Mouse (Mus musculus) intestine, embryonic 16.5 days (tissue): ENCODE data around the gene Klhl26. TPM values are rescaled to one million over a fixed set of nuclear protein-coding genes. Genes with fewer than 3 reads are reported as not detected.

ENCODE experiments used
- ATAC-seq: fragments of 200-750 bp; cut with Nextera tagmentation; 2 replicates; pipeline ENCODE4 v1.8.0; 2017; ENCODE audit warnings: moderate TSS enrichment, moderate library complexity
- H3K27ac ChIP-seq: fragments of 300-500 bp; sonication (generic); 2 replicates; pipeline ENCODE4 v1.5.1; 2014; ENCODE audit warnings: mild to moderate bottlenecking, low read length
- H3K27me3 ChIP-seq: fragments of 300-500 bp; sonication (generic); replicated peaks from 2 replicates; pipeline ENCODE4 v1.6.1; 2014; ENCODE audit warnings: low read length, control low read depth, mixed read lengths; ENCODE audit not compliant: control insufficient read depth, insufficient read depth
- H3K36me3 ChIP-seq: fragments of 300-500 bp; sonication (generic); 2 replicates; pipeline ENCODE4 v1.6.1; 2014; ENCODE audit warnings: low read length, control low read depth; ENCODE audit not compliant: control insufficient read depth, insufficient read depth
- H3K4me1 ChIP-seq: fragments of 300-500 bp; sonication (generic); 2 replicates; pipeline ENCODE4 v1.6.1; 2014; ENCODE audit warnings: low read length, control low read depth, mixed read lengths; ENCODE audit not compliant: control insufficient read depth, insufficient read depth
- H3K4me2 ChIP-seq: fragments of 300-500 bp; sonication (generic); 2 replicates; pipeline ENCODE4 v1.6.1; 2014; ENCODE audit warnings: low read depth, low read length, control low read depth
- H3K4me3 ChIP-seq: fragments of 300-500 bp; sonication (generic); 2 replicates; pipeline ENCODE4 v1.5.1; 2014; ENCODE audit warnings: mild to moderate bottlenecking, low read length
- H3K9ac ChIP-seq: fragments of 300-500 bp; sonication (generic); 2 replicates; pipeline ENCODE4 v1.6.1; 2014; ENCODE audit warnings: low read depth, low read length
- H3K9me3 ChIP-seq: fragments of 300-500 bp; sonication (generic); 2 replicates; pipeline ENCODE4 v1.6.1; 2016; ENCODE audit warnings: low read length, control low read depth; ENCODE audit not compliant: control insufficient read depth
- WGBS: fragments of 180-500 bp; shearing (Covaris S2); extraction: QIAGEN DNeasy Blood & Tissue Kit; methylation state at CpG from one replicate; pipeline ENCODE4 v1.1.7; 2014; 5-methylcytosine and 5-hydroxymethylcytosine counted together
- polyA plus RNA-seq: library from polyadenylated mRNA; unstranded; fragments of >200 nt; fragmentation: Nextera tagmentation; extraction: Ambion mirVana; gene quantifications from 2 replicates; pipeline ENCODE4 v1.2.1, GENCODE M21; 2015

Gene Klhl26
- polyA plus RNA-seq, 1 experiment from 2014 or later = 21.5 TPM

DNA sequence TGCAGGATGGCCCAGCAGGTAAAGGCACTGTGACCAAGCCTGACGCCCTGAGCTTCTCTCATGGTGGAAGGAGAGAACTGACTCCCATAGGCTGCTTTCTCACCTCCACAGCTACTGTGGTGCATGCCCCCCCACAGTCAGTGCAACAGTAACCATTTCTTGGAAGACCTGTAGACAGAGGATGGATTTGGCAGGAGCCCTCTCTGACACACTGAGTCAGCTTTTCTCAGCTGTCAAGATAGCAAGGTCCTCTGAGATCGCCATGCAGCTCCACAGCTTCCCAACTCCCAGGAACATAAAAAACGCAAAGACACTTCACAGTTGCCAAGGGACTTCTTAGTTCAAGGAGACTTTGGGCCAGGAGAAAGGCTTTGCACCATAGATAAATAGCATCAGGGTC is 18.3 kb downstream of the Klhl26 start:
- H3K36me3 ChIP-seq = no peaks in the 10 kb centered on the region; the same call in 1 of the 2 replicates
- H3K27me3 ChIP-seq = no peaks in the 10 kb centered on the region
- no peak for ATAC-seq
- H3K4me3 ChIP-seq = no peak overlapping the region
- WGBS = 78% methylated on average over 3 of the region's 3 CpGs
- H3K27ac ChIP-seq = no peak overlapping the region
- H3K9me3 ChIP-seq = no peaks in the 10 kb centered on the region
- H3K4me2 ChIP-seq = no peak overlapping the region
- 0 out of 2 replicates have a peak, but pooled peaks cover 2% of the 10 kb centered on the region for H3K4me1 ChIP-seq
- H3K9ac ChIP-seq = no peak overlapping the region

GRCm38 (mm10) chr8:70457882-70458281 is 18.9 kb downstream of the Klhl26 start:
- Histone ChIP-seq H3K9ac (no peak overlapping the region), H3K4me3 (no peak overlapping the region), H3K27me3 (no peaks in the 10 kb centered on the region), H3K4me2 (no peak overlapping the region), H3K27ac (no peak overlapping the region), H3K4me1 (0 out of 2 replicates have a peak, but pooled peaks cover 2% of the 10 kb centered on the region), H3K9me3 (no peaks in the 10 kb centered on the region), H3K36me3 (no peaks in the 10 kb centered on the region; the same call in 1 of the 2 replicates)
- no peak for ATAC-seq
- 88% methylated on average over 6 of the region's 6 CpGs for WGBS

- Histone ChIP-seq H3K36me3 (peaks cover 7% of the 10 kb centered on the region; the same call in 1 of the 2 replicates), H3K4me1 (0 out of 2 replicates have a peak, but pooled peaks cover 2% of the 10 kb centered on the region), H3K9ac (no peak overlapping the region), H3K27me3 (no peaks in the 10 kb centered on the region), H3K9me3 (no peaks in the 10 kb centered on the region), H3K27ac (no peak overlapping the region), H3K4me3 (no peak overlapping the region), H3K4me2 (no peak overlapping the region)
- WGBS = 76% methylated on average over 1 of the region's 1 CpGs
- no peak for ATAC-seq
Observed at GRCm38 (mm10) chr8:70456996-70457395, 19.8 kb downstream of the Klhl26 start.

DNA sequence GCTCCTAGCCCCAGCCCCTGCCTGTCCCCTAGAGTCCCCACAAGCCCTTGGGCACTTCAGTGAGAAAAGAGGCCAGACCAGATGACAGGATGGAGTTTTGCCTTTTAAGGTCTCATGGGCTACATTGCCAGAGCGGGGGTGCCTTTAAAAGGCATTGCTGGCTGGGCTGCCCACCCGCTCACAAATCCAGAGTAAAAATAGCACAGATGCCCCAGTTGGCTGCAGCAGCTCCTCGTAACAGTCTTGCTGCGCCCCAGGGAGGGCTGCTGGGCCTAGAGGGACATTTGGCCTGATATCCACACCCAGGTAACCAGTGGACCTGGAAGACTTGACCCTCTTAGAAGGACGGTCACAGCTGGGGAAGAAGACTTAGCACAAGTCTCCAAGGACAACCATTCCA is 22.9 kb downstream of the Klhl26 start:
- WGBS = 83% methylated on average over 5 of the region's 5 CpGs
- no peak for ATAC-seq
- peak overlapping the region; percentile 43 for H3K27ac ChIP-seq

GRCm38 (mm10) chr8:70452196-70452966 is 24.4 kb downstream of the Klhl26 start:
- no peak overlapping the region for H3K4me3 ChIP-seq
- no peaks in the 10 kb centered on the region for H3K9me3 ChIP-seq
- H3K27me3 ChIP-seq = no peaks in the 10 kb centered on the region
- 0 out of 2 replicates have a peak, but pooled peaks have one; percentile 29 for ATAC-seq
- no peak overlapping the region for H3K27ac ChIP-seq
- no peaks in the 10 kb centered on the region for H3K4me1 ChIP-seq
- no peak overlapping the region for H3K4me2 ChIP-seq
- peaks cover 19% of the 10 kb centered on the region; the same call in 1 of the 2 replicates for H3K36me3 ChIP-seq
- 65% methylated on average over 52 of the region's 52 CpGs for WGBS
- no peak overlapping the region for H3K9ac ChIP-seq

More for the DNA sequence above, 22.9 kb downstream of the Klhl26 start:
- Histone ChIP-seq H3K4me1 (no peaks in the 10 kb centered on the region), H3K9ac (peak overlapping the region; percentile 16; the same call in 1 of the 2 replicates), H3K4me3 (no peak overlapping the region), H3K4me2 (no peak overlapping the region), H3K36me3 (peaks cover 19% of the 10 kb centered on the region; the same call in 1 of the 2 replicates), H3K9me3 (no peaks in the 10 kb centered on the region), H3K27me3 (no peaks in the 10 kb centered on the region)

GRCm38 (mm10) chr8:70447639-70448420 is 28.9 kb downstream of the Klhl26 start:
- 66% methylated on average over 19 of the region's 19 CpGs for WGBS
- H3K9me3 ChIP-seq = no peaks in the 10 kb centered on the region
- H3K4me2 ChIP-seq = no peak overlapping the region
- no peaks in the 10 kb centered on the region for H3K27me3 ChIP-seq
- no peaks in the 10 kb centered on the region for H3K4me1 ChIP-seq
- H3K36me3 ChIP-seq = peaks cover 19% of the 10 kb centered on the region; the same call in 1 of the 2 replicates
- H3K4me3 ChIP-seq = no peak overlapping the region
- 0 out of 2 replicates have a peak, but pooled peaks have one; percentile 39 for ATAC-seq
- no peak overlapping the region for H3K9ac ChIP-seq
- no peak overlapping the region for H3K27ac ChIP-seq

- no peak overlapping the region for H3K4me2 ChIP-seq
- no peaks in the 10 kb centered on the region for H3K4me1 ChIP-seq
- no peak overlapping the region for H3K27ac ChIP-seq
- H3K27me3 ChIP-seq = no peaks in the 10 kb centered on the region
- H3K36me3 ChIP-seq = 0 out of 2 replicates have a peak, but pooled peaks cover 4% of the 10 kb centered on the region
- H3K9me3 ChIP-seq = no peaks in the 10 kb centered on the region
- 67% methylated on average over 1 of the region's 1 CpGs for WGBS
- H3K4me3 ChIP-seq = no peak overlapping the region
- no peak overlapping the region for H3K9ac ChIP-seq
- ATAC-seq = no peak
Observed at GRCm38 (mm10) chr8:70445988-70446387, 30.8 kb downstream of the Klhl26 start.

DNA sequence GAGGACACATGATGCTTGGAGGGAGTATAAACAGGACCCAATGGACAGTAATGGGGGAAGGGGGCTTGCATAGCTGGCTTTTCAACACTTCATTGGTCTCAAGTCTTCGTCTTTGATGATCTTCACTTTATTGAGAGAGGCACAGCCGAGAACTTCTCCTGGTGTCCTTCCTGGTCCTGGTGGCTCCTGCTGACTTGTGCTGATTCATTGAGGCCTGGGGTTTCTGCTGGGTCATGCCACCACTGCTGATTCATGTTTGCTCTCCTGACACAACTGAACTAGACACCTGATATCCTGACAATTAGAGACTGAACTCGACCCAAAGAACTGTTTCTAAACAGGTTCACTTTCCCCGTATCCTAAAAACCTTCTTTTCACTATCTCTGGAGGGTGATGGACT is 33.4 kb downstream of the Klhl26 start:
- no peak for ATAC-seq
- H3K4me3 ChIP-seq = no peak overlapping the region
- no peaks in the 10 kb centered on the region for H3K9me3 ChIP-seq
- no peaks in the 10 kb centered on the region for H3K36me3 ChIP-seq
- no peak overlapping the region for H3K9ac ChIP-seq
- H3K4me2 ChIP-seq = no peak overlapping the region
- no peaks in the 10 kb centered on the region for H3K27me3 ChIP-seq
- H3K4me1 ChIP-seq = peaks cover 7% of the 10 kb centered on the region
- WGBS = 81% methylated on average over 4 of the region's 4 CpGs
- no peak overlapping the region for H3K27ac ChIP-seq

DNA sequence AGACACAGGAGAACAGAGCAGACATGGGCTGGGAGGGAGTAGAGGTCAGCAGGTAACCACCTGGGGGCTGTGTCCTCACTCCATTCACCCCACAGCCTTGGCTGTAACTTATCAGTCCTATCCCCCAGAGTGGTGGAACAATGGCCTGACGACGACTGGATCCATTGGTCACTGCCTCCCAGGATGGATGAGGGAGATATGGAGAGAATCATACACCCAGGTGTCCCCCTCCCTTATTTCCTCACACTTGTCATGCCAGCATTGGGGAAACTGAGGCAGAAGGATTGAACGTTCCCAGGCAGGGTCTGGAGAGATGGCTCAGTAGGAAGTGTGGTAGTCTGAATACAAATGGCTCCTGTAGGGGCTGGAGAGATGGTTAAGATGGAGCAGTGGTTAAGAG is 35.2 kb downstream of the Klhl26 start:
- Histone ChIP-seq H3K36me3 (no peaks in the 10 kb centered on the region), H3K27me3 (no peaks in the 10 kb centered on the region), H3K4me2 (no peak overlapping the region), H3K4me1 (peaks cover 10% of the 10 kb centered on the region), H3K4me3 (no peak overlapping the region), H3K9ac (no peak overlapping the region), H3K27ac (no peak overlapping the region), H3K9me3 (no peaks in the 10 kb centered on the region)
- no peak for ATAC-seq
- WGBS = 68% methylated on average over 3 of the region's 3 CpGs
